Mouse (Mus musculus) gastrocnemius, adult 8-10 months (tissue): Measurements from ENCODE around the gene Upb1. TPM values are rescaled to one million over a fixed set of nuclear protein-coding genes. Genes with fewer than 3 reads are reported as not detected.

Source experiments
- total RNA-seq, 4 experiments: library from RNA; stranded (reverse); gene quantifications; 2 replicates each; pipeline ENCODE4 v1.2.4; 2022

Upb1 gene
- total RNA-seq, 4 experiments from 2014 or later = 0.10 to 0.48 TPM; not detected in 2

Other genes starting within 250 kb of the Upb1 start
- 10 to 100 TPM; 38.2 to 51.2 (median 44.4) TPM for gene Specc1l, start 189.0 kb upstream of the Upb1 start, total RNA-seq
- gene Adora2a, start 84.2 kb upstream of the Upb1 start, total RNA-seq = 1 to 10 TPM in 1 of 4 experiments, under 1 TPM in 3; 0.29 to 1.7 (median 0.76) TPM
- 10 to 100 TPM; 67.9 to 78.5 (median 70.7) TPM for gene Snrpd3, start 116.4 kb downstream of the Upb1 start, total RNA-seq
- gene Gucd1, start 116.9 kb downstream of the Upb1 start, total RNA-seq = 10 to 100 TPM; 46.7 to 68.3 (median 56.0) TPM
- gene Lrrc75b, start 159.2 kb downstream of the Upb1 start, total RNA-seq = under 1 TPM in 1 of 4 experiments, not detected in 3; 0.07 TPM
- not detected for gene Ggt1, start 160.5 kb downstream of the Upb1 start, total RNA-seq
- 1 to 10 TPM; 1.2 to 2.5 (median 2.0) TPM for gene Ggt5, start 188.2 kb downstream of the Upb1 start, total RNA-seq
- 1 to 10 TPM in 1 of 4 experiments, under 1 TPM in 3; 0.53 to 2.1 (median 0.78) TPM for gene Susd2, start 242.9 kb downstream of the Upb1 start, total RNA-seq